Mouse (Mus musculus): ENCODE measurements around the gene Epn3.

DNA sequence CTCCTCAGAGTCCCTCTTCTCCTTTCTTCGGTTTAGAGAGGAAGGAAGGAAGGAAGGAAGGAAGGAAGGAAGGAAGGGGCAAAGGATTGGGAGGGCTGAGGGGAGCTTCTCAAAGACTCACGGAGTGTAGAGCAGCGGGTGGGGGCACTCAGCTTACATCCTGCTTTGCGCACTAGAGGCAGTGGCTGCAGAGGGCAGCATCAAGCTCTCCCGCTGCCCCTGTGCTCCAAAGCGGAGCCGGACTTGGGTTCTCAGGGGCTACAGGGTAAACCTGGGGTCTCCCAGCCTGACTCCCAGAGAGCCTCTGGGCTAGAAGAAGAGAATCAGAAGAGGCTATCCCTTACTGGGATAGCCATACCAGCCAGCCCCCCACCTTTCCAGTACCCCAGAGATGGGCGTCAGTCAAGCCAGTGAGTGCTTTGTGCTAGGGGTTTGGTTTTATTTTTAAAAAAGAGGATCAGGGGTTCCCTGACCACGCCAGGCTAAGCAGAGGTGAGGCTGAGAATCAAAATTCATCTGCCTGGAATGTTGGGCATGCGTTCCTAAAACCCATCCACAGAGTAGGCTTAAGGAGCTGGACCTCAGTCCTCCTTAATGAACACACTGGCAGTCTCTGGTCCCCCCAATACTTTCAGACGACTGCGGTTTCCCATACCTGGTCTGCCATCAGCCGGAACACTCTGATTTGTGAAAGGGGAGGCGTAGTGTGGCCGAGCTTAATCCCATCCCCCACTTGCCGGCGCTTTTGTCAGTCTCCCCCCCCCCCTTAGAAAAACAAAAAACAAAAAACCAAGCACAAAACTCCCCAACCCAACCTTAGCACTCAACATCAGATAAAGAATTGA lies 27.8 kb downstream of the Epn3 start:
- TF ChIP-seq CTCF (IDR thresholded peaks at IDR 0.05; ENCODE audit: extremely low read depth, insufficient read length, insufficient replicate concordance, low read depth, low read length) (no peak), POLR2A (IDR thresholded peaks at IDR 0.05; ENCODE audit: low read depth, low read length) (no peak)
